Mouse (Mus musculus) kidney, adult 2 months (tissue): ENCODE data around the gene Lsamp. TPM values are rescaled to one million over a fixed set of nuclear protein-coding genes. Genes with fewer than 3 reads are reported as not detected.

Experiments used
- DNase-seq: peaks from one replicate; pipeline ENCODE4 v3.0.0; 2021
- H3K27ac ChIP-seq: fragments of 200-500 bp; 2 replicates; pipeline ENCODE4 v1.5.1; 2012; ENCODE audit warnings: low read depth, low read length, control low read depth, inconsistent platforms; ENCODE audit not compliant: insufficient read depth
- H3K27me3 ChIP-seq: fragments of 200-500 bp; replicated peaks from 2 replicates; pipeline ENCODE4 v1.6.1; 2012; ENCODE audit warnings: mild to moderate bottlenecking, moderate library complexity, low read length, inconsistent platforms; ENCODE audit not compliant: control insufficient read depth, insufficient read depth
- H3K36me3 ChIP-seq: fragments of 200-500 bp; 2 replicates; pipeline ENCODE4 v1.6.1; 2012; ENCODE audit warnings: mild to moderate bottlenecking, moderate library complexity, low read length, inconsistent platforms; ENCODE audit not compliant: control insufficient read depth, insufficient read depth
- H3K4me1 ChIP-seq: fragments of 200-500 bp; 2 replicates; pipeline ENCODE4 v1.6.1; 2011; ENCODE audit warnings: low read length; ENCODE audit not compliant: control insufficient read depth, insufficient read depth
- H3K4me3 ChIP-seq: fragments of 200-500 bp; 2 replicates; pipeline ENCODE4 v1.5.1; 2011; ENCODE audit warnings: mild to moderate bottlenecking, low read depth, low read length, control low read depth; ENCODE audit not compliant: insufficient read depth
- CTCF ChIP-seq: fragments of 200-500 bp; conservative IDR thresholded peaks from 2 replicates; pipeline ENCODE4 v1.5.1; 2011; ENCODE audit warnings: low read depth, mild to moderate bottlenecking, control low read depth, low read length, moderate library complexity, mixed read lengths; ENCODE audit not compliant: insufficient read depth, insufficient read length
- POLR2A ChIP-seq: fragments of 200-500 bp; IDR thresholded peaks from one replicate; pipeline ENCODE4 v1.6.1; 2011; ENCODE audit warnings: low read depth, low read length, control low read depth
- WGBS: fragments of 180-500 bp; shearing (Covaris S2); methylation state at CpG from one replicate; pipeline ENCODE4 v1.1.7; 2018; 5-methylcytosine and 5-hydroxymethylcytosine counted together
- polyA plus RNA-seq: library from polyadenylated mRNA; depleted of rRNA; stranded (reverse); fragments of >200 nt; gene quantifications from 2 replicates; pipeline ENCODE4 v1.2.3, GENCODE M21; 2012

Gene Lsamp
- polyA plus RNA-seq, 1 experiment: 0.38 TPM

DNA sequence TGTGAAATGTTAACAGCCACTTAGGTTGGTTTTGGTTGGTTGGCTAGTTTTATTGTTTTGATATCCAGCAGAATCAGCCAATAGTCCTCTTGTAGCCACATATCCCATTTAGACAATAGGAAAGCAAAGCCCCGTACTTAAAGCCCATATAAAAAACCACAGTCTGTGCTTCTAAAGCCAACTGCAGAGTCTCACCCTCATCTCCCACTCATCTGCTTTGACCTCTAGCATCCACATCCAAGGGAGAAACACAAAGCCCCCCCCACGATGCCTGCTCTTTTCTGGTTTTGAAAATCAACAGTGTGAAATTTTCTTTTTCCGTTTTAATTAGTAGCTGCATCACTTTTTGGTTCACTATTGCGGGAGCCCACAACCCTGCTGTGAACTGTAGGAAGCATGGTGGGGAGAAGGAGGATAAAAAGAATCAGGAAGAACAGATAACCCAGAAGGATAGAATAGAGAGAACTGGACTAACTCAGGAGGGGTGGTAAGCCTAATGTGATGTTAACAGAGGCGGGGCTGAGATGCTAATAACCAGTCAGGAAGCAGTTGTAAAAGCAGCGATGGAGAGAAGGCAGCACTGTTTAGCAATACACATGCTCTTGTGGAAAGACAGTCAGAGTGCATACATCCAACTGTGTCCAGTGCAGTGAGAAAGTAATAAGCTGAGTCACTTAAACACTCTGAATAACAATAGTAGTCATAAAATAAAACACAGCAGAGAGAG lies 2165.2 kb downstream of the Lsamp start:
- H3K4me3 ChIP-seq: no peak overlapping the region
- H3K27me3 ChIP-seq: no peaks in the 10 kb centered on the region
- H3K36me3 ChIP-seq: no peaks in the 10 kb centered on the region
- H3K4me1 ChIP-seq: no peaks in the 10 kb centered on the region
- DNase-seq: no peak
- TF ChIP-seq CTCF (no peak), POLR2A (no peak)
- 58% methylated on average over 6 of the region's 6 CpGs for WGBS
- no peak overlapping the region for H3K27ac ChIP-seq

GRCm38 (mm10) chr16:42152640-42153039 lies 2168.5 kb downstream of the Lsamp start:
- no peak for DNase-seq
- Histone ChIP-seq H3K4me3 (no peak overlapping the region), H3K4me1 (no peaks in the 10 kb centered on the region), H3K27ac (no peak overlapping the region), H3K27me3 (no peaks in the 10 kb centered on the region), H3K36me3 (no peaks in the 10 kb centered on the region)
- 58% methylated on average over 8 of the region's 8 CpGs for WGBS
- no peak for TF ChIP-seq CTCF
- TF ChIP-seq POLR2A: no peak

DNA sequence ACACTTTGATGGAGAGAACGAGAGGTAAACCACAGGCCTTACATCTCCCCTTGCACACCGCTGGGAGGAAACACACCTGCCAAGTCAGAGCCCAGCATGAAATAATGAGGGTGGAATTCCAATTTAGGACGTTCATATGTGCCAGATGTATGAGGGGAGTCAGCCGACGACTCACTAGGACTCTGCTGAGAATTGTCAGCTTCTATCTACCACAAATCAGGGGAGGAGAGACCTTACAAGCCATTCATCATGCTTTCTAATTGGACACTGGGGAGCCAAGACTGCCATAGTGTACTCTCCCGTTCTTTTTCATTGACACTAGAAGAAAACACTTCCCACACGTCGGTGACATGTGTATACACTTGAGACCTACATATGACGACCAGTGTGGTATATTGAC lies 2173.7 kb downstream of the Lsamp start:
- Histone ChIP-seq H3K27me3 (no peaks in the 10 kb centered on the region), H3K27ac (no peak overlapping the region), H3K4me1 (no peaks in the 10 kb centered on the region), H3K4me3 (no peak overlapping the region), H3K36me3 (no peaks in the 10 kb centered on the region)
- TF ChIP-seq CTCF (no peak), POLR2A (no peak)
- WGBS: 67% methylated on average over 9 of the region's 9 CpGs
- DNase-seq: no peak

GRCm38 (mm10) chr16:42164941-42165340 lies 2180.8 kb downstream of the Lsamp start:
- peak; percentile 46 for TF ChIP-seq CTCF
- TF ChIP-seq POLR2A: no peak
- Histone ChIP-seq H3K4me3 (no peak overlapping the region), H3K4me1 (no peaks in the 10 kb centered on the region), H3K36me3 (no peaks in the 10 kb centered on the region), H3K27ac (no peak overlapping the region), H3K27me3 (no peaks in the 10 kb centered on the region)
- peak; percentile 83 for DNase-seq

GRCm38 (mm10) chr16:42168292-42168691 lies 2184.1 kb downstream of the Lsamp start:
- WGBS: 88% methylated on average over 9 of the region's 9 CpGs
- Histone ChIP-seq H3K4me1 (no peaks in the 10 kb centered on the region), H3K27ac (no peak overlapping the region), H3K4me3 (no peak overlapping the region), H3K36me3 (no peaks in the 10 kb centered on the region), H3K27me3 (no peaks in the 10 kb centered on the region)
- no peak for TF ChIP-seq POLR2A
- no peak for TF ChIP-seq CTCF
- DNase-seq: no peak

GRCm38 (mm10) chr16:42169447-42170140 lies 2185.4 kb downstream of the Lsamp start:
- H3K27ac ChIP-seq: no peak overlapping the region
- WGBS: 22% methylated on average over 8 of the region's 8 CpGs
- no peaks in the 10 kb centered on the region for H3K36me3 ChIP-seq
- no peak overlapping the region for H3K4me3 ChIP-seq
- H3K4me1 ChIP-seq: no peaks in the 10 kb centered on the region
- DNase-seq: peak; percentile 71
- TF ChIP-seq CTCF (peak; percentile 97), POLR2A (no peak)
- no peaks in the 10 kb centered on the region for H3K27me3 ChIP-seq

- Histone ChIP-seq H3K27ac (no peak overlapping the region), H3K4me3 (no peak overlapping the region), H3K27me3 (no peaks in the 10 kb centered on the region), H3K36me3 (no peaks in the 10 kb centered on the region), H3K4me1 (no peaks in the 10 kb centered on the region)
- 24% methylated on average over 11 of the region's 11 CpGs for WGBS
- TF ChIP-seq POLR2A (no peak), CTCF (peak; percentile 72)
- peak; percentile 62 for DNase-seq
Observed at GRCm38 (mm10) chr16:42172476-42172875, 2188.3 kb downstream of the Lsamp start.
